Mouse (Mus musculus) stomach, postnatal 0 days (tissue): ENCODE results near the gene Mrpl3. TPM values are rescaled to one million over a fixed set of nuclear protein-coding genes. Genes with fewer than 3 reads are reported as not detected.
"Not testable (repeated sequence)": the region's sequence is repeated elsewhere in the genome, so short reads cannot be mapped to it uniquely, and the experiment has no call there.

Experiments
- ATAC-seq: fragments of 200-750 bp; cut with Nextera tagmentation; 2 replicates; pipeline ENCODE4 v1.8.0; 2017; ENCODE audit not compliant: low FRiP score, low TSS enrichment
- DNase-seq: peaks from one replicate; pipeline ENCODE4 v3.0.0-alpha.2; 2016; ENCODE audit warnings: low spot score
- H3K27ac ChIP-seq: fragments of 300-500 bp; sonication (generic); replicated peaks from 2 replicates; pipeline ENCODE4 v1.5.1; 2014; ENCODE audit warnings: mild to moderate bottlenecking, control low read depth
- H3K27me3 ChIP-seq: fragments of 300-500 bp; sonication (generic); 2 replicates; pipeline ENCODE4 v1.6.1; 2014; ENCODE audit warnings: low read length; ENCODE audit not compliant: control insufficient read depth, insufficient read depth
- H3K36me3 ChIP-seq: fragments of 300-500 bp; sonication (generic); 2 replicates; pipeline ENCODE4 v1.6.1; 2014; ENCODE audit warnings: low read length, mixed read lengths; ENCODE audit not compliant: control insufficient read depth, insufficient read depth
- H3K4me1 ChIP-seq: fragments of 300-500 bp; sonication (generic); replicated peaks from 2 replicates; pipeline ENCODE4 v1.6.1; 2014; ENCODE audit warnings: antibody characterized with exemption; ENCODE audit not compliant: control insufficient read depth, insufficient read depth
- H3K4me2 ChIP-seq: fragments of 300-500 bp; sonication (generic); replicated peaks from 2 replicates; pipeline ENCODE4 v1.6.1; 2014; ENCODE audit warnings: low read depth, mild to moderate bottlenecking, control low read depth, moderate library complexity
- H3K4me3 ChIP-seq: fragments of 300-500 bp; sonication (generic); 2 replicates; pipeline ENCODE4 v1.5.1; 2014; ENCODE audit warnings: low read depth, low read length, control low read depth
- H3K9ac ChIP-seq: fragments of 300-500 bp; sonication (generic); 2 replicates; pipeline ENCODE4 v1.6.1; 2014; ENCODE audit warnings: mild to moderate bottlenecking, low read length, control low read depth, mixed read lengths
- H3K9me3 ChIP-seq: fragments of 300-500 bp; sonication (generic); 2 replicates; pipeline ENCODE4 v1.6.1; 2016; ENCODE audit warnings: low read length; ENCODE audit not compliant: control insufficient read depth
- CTCF ChIP-seq: IDR thresholded peaks from 2 replicates; pipeline ENCODE4 v1.5.1; 2016; ENCODE audit warnings: antibody characterized with exemption, low read depth, mild to moderate bottlenecking, moderate library complexity
- EP300 ChIP-seq: optimal IDR thresholded peaks from 2 replicates; pipeline ENCODE3; 2016; ENCODE audit warnings: antibody characterized with exemption
- WGBS: fragments of 180-500 bp; shearing (Covaris S2); extraction: QIAGEN DNeasy Blood & Tissue Kit; methylation state at CpG from one replicate; pipeline ENCODE4 v1.1.7; 2014; 5-methylcytosine and 5-hydroxymethylcytosine counted together
- polyA plus RNA-seq: library from polyadenylated mRNA; unstranded; fragments of >200 nt; fragmentation: Nextera tagmentation; extraction: Ambion mirVana; gene quantifications from 2 replicates; pipeline ENCODE4 v1.2.1, GENCODE M21; 2015

The Mrpl3 gene
- polyA plus RNA-seq, 1 experiment from 2014 or later: 65.9 TPM

DNA sequence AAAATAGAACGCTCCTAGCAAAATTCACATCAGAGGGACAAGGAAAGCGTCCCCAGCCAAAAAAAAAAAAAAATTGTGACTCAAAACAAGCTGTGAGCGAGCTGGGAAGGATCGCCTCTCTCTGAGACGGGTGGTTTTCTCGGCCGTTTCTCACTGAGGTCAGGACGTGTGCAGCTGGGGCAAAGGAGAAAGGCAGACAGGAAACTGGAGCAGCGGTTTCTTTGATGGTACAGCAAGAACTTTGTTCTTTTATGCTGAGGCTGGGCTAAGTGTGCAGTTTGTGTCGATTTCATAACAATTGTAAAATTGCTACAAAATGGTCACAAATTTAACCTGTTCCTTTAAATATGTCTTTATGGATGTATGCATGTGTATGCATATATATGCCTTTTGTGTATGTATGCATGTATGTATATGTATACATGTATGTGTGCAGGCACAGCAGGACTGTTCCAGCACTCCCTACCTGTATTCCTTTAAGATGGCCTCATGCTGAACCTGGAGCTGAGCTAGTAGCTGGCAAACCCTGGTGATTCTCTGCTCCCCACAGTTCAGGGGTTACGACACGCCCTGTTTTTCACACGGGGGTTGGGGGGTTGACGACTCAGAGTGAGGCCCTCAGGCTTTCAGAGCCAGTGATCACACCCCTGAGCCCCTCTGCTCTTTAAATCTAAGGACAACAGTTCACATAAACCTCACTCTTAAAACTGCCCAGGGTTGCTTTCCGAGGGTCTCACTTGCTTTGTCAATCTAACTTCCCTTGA is 48.0 kb downstream of the Mrpl3 start:
- ATAC-seq (no peak), DNase-seq (no peak)
- no peaks in the 10 kb centered on the region for H3K9me3 ChIP-seq
- H3K27ac ChIP-seq: no peak overlapping the region
- no peaks in the 10 kb centered on the region for H3K36me3 ChIP-seq
- no peaks in the 10 kb centered on the region for H3K27me3 ChIP-seq
- H3K9ac ChIP-seq: no peak overlapping the region
- H3K4me2 ChIP-seq: no peak overlapping the region
- H3K4me3 ChIP-seq: no peak overlapping the region
- no peak for TF ChIP-seq EP300
- TF ChIP-seq CTCF: no peak
- 32% methylated on average over 15 of the region's 15 CpGs for WGBS
- H3K4me1 ChIP-seq: no peaks in the 10 kb centered on the region

GRCm38 (mm10) chr9:105101911-105102310 is 48.9 kb downstream of the Mrpl3 start:
- TF ChIP-seq EP300: no peak
- Histone ChIP-seq H3K9ac (no peak overlapping the region), H3K27ac (no peak overlapping the region), H3K4me2 (no peak overlapping the region), H3K4me3 (no peak overlapping the region), H3K27me3 (no peaks in the 10 kb centered on the region), H3K36me3 (no peaks in the 10 kb centered on the region), H3K4me1 (no peaks in the 10 kb centered on the region), H3K9me3 (no peaks in the 10 kb centered on the region)
- no peak for ATAC-seq
- WGBS: 38% methylated on average over 1 of the region's 1 CpGs
- DNase-seq: no peak

- no peak overlapping the region for H3K9ac ChIP-seq
- DNase-seq (no peak), ATAC-seq (no peak)
- H3K27me3 ChIP-seq: no peaks in the 10 kb centered on the region
- no peaks in the 10 kb centered on the region for H3K4me1 ChIP-seq
- H3K9me3 ChIP-seq: no peaks in the 10 kb centered on the region
- no peaks in the 10 kb centered on the region for H3K36me3 ChIP-seq
- WGBS: 83% methylated on average over 5 of the region's 5 CpGs
- TF ChIP-seq EP300 (no peak), CTCF (no peak)
- no peak overlapping the region for H3K27ac ChIP-seq
- no peak overlapping the region for H3K4me2 ChIP-seq
- H3K4me3 ChIP-seq: no peak overlapping the region
Measured at GRCm38 (mm10) chr9:105103893-105104292, 50.9 kb downstream of the Mrpl3 start.

GRCm38 (mm10) chr9:105125206-105125605 is 72.2 kb downstream of the Mrpl3 start:
- H3K4me2 ChIP-seq, H3K27ac ChIP-seq, H3K9ac ChIP-seq, H3K27me3 ChIP-seq, H3K4me1 ChIP-seq, DNase-seq, H3K9me3 ChIP-seq, H3K4me3 ChIP-seq, H3K36me3 ChIP-seq, ATAC-seq: not testable (repeated sequence)
- 64% methylated on average over 3 of the region's 3 CpGs for WGBS

Other genes starting within 250 kb of the Mrpl3 start
- 17.7 and 21.0 TPM in 2 replicates for gene Nudt16, start 78.6 kb downstream of the Mrpl3 start, polyA plus RNA-seq
- not detected in 2 replicates for gene 1700080E11Rik, start 91.9 kb downstream of the Mrpl3 start, polyA plus RNA-seq